Mouse (Mus musculus): ENCODE measurements around the gene Wwox. TPM values are rescaled to one million over a fixed set of nuclear protein-coding genes. Genes with fewer than 3 reads are reported as not detected.
"Not testable (repeated sequence)": the region's sequence is repeated elsewhere in the genome, so short reads cannot be mapped to it uniquely, and the experiment has no call there.

Wwox gene
- polyA plus RNA-seq, 1 experiment from 2014 or later, result 14.0 TPM

- Histone ChIP-seq H3K4me1 (no peaks in the 10 kb centered on the region; the same call in 1 of the 2 replicates), H3K9me3 (no peaks in the 10 kb centered on the region), H3K36me3 (no peaks in the 10 kb centered on the region), H3K27me3 (no peaks in the 10 kb centered on the region), H3K9ac (replicated peaks) (no peak overlapping the region), H3K4me2 (replicated peaks) (no peak overlapping the region), H3K27ac (replicated peaks) (no peak overlapping the region), H3K4me3 (no peak overlapping the region)
- WGBS, result 50% methylated on average over 22 of the region's 22 CpGs
- ATAC-seq (ENCODE audit: low FRiP score, low read depth), result peak; percentile 62; the same call in 1 of the 2 replicates
Observed at GRCm38 (mm10) chr8:114807676-114808426, 368.4 kb downstream of the Wwox start.

GRCm38 (mm10) chr8:114810470-114810869 is 371.0 kb downstream of the Wwox start:
- no peak for ATAC-seq (ENCODE audit: low FRiP score, low read depth)
- no peaks in the 10 kb centered on the region; the same call in 1 of the 2 replicates for H3K4me1 ChIP-seq
- H3K9ac ChIP-seq (replicated peaks), result no peak overlapping the region
- H3K9me3 ChIP-seq, result no peaks in the 10 kb centered on the region
- H3K27me3 ChIP-seq, result peaks cover 3% of the 10 kb centered on the region; the same call in 1 of the 2 replicates
- H3K4me3 ChIP-seq, result no peak overlapping the region
- no peak overlapping the region for H3K4me2 ChIP-seq (replicated peaks)
- WGBS, result 95% methylated on average over 5 of the region's 5 CpGs
- H3K36me3 ChIP-seq, result no peaks in the 10 kb centered on the region
- H3K27ac ChIP-seq (replicated peaks), result no peak overlapping the region

GRCm38 (mm10) chr8:114813830-114814229 is 374.4 kb downstream of the Wwox start:
- H3K4me2 ChIP-seq (replicated peaks), result no peak overlapping the region

GRCm38 (mm10) chr8:114814769-114815736 is 375.6 kb downstream of the Wwox start:
- Histone ChIP-seq H3K4me1 (peaks cover 12% of the 10 kb centered on the region), H3K9ac (replicated peaks) (no peak overlapping the region), H3K4me3 (no peak overlapping the region), H3K9me3 (no peaks in the 10 kb centered on the region), H3K27ac (replicated peaks) (no peak overlapping the region), H3K4me2 (replicated peaks) (no peak overlapping the region), H3K36me3 (no peaks in the 10 kb centered on the region), H3K27me3 (peaks cover 3% of the 10 kb centered on the region; the same call in 1 of the 2 replicates)
- 83% methylated on average over 10 of the region's 10 CpGs for WGBS
- no peak for ATAC-seq (ENCODE audit: low FRiP score, low read depth)

More at GRCm38 (mm10) chr8:114813830-114814229, 374.4 kb downstream of the Wwox start:
- H3K9me3 ChIP-seq, result no peaks in the 10 kb centered on the region
- H3K4me1 ChIP-seq, result peaks cover 12% of the 10 kb centered on the region
- H3K27me3 ChIP-seq, result peaks cover 3% of the 10 kb centered on the region; the same call in 1 of the 2 replicates
- H3K4me3 ChIP-seq, result no peak overlapping the region
- no peak overlapping the region for H3K9ac ChIP-seq (replicated peaks)
- H3K36me3 ChIP-seq, result no peaks in the 10 kb centered on the region
- WGBS, result 92% methylated on average over 10 of the region's 10 CpGs
- no peak for ATAC-seq (ENCODE audit: low FRiP score, low read depth)
- H3K27ac ChIP-seq (replicated peaks), result no peak overlapping the region

- no peak overlapping the region for H3K4me2 ChIP-seq (replicated peaks)
- no peaks in the 10 kb centered on the region for H3K9me3 ChIP-seq
- no peak overlapping the region for H3K4me3 ChIP-seq
- H3K36me3 ChIP-seq, result no peaks in the 10 kb centered on the region
- H3K27ac ChIP-seq (replicated peaks), result no peak overlapping the region
- no peak for ATAC-seq (ENCODE audit: low FRiP score, low read depth)
- H3K4me1 ChIP-seq, result peaks cover 12% of the 10 kb centered on the region
- H3K9ac ChIP-seq (replicated peaks), result no peak overlapping the region
- WGBS, result 80% methylated on average over 12 of the region's 12 CpGs
- peaks cover 3% of the 10 kb centered on the region; the same call in 1 of the 2 replicates for H3K27me3 ChIP-seq
Observed at GRCm38 (mm10) chr8:114816343-114816742, 376.9 kb downstream of the Wwox start.

GRCm38 (mm10) chr8:114816949-114817348 is 377.5 kb downstream of the Wwox start:
- no peak overlapping the region for H3K4me2 ChIP-seq (replicated peaks)
- H3K27me3 ChIP-seq, result peaks cover 3% of the 10 kb centered on the region; the same call in 1 of the 2 replicates
- H3K9me3 ChIP-seq, result no peaks in the 10 kb centered on the region
- 12% methylated on average over 4 of the region's 4 CpGs for WGBS
- no peak overlapping the region for H3K4me3 ChIP-seq
- ATAC-seq (ENCODE audit: low FRiP score, low read depth), result peak; percentile 41; the same call in 1 of the 2 replicates
- H3K36me3 ChIP-seq, result no peaks in the 10 kb centered on the region
- H3K4me1 ChIP-seq, result peaks cover 12% of the 10 kb centered on the region
- no peak overlapping the region for H3K27ac ChIP-seq (replicated peaks)
- H3K9ac ChIP-seq (replicated peaks), result no peak overlapping the region

GRCm38 (mm10) chr8:114821543-114821942 is 382.1 kb downstream of the Wwox start:
- H3K9ac ChIP-seq (replicated peaks), result no peak overlapping the region
- no peaks in the 10 kb centered on the region for H3K27me3 ChIP-seq
- H3K4me1 ChIP-seq, result peaks cover 8% of the 10 kb centered on the region
- no peak for ATAC-seq (ENCODE audit: low FRiP score, low read depth)
- H3K4me3 ChIP-seq, result no peak overlapping the region
- 80% methylated on average over 8 of the region's 8 CpGs for WGBS
- no peak overlapping the region for H3K4me2 ChIP-seq (replicated peaks)
- no peaks in the 10 kb centered on the region for H3K36me3 ChIP-seq
- no peaks in the 10 kb centered on the region for H3K9me3 ChIP-seq
- H3K27ac ChIP-seq (replicated peaks), result no peak overlapping the region

- no peak overlapping the region for H3K4me2 ChIP-seq (replicated peaks)
- H3K27me3 ChIP-seq, result no peaks in the 10 kb centered on the region
- H3K9ac ChIP-seq (replicated peaks), result no peak overlapping the region
- H3K4me1 ChIP-seq, result no peaks in the 10 kb centered on the region
- no peaks in the 10 kb centered on the region for H3K36me3 ChIP-seq
- 85% methylated on average over 8 of the region's 8 CpGs for WGBS
- ATAC-seq (ENCODE audit: low FRiP score, low read depth), result no peak
- H3K4me3 ChIP-seq, result no peak overlapping the region
- no peak overlapping the region for H3K27ac ChIP-seq (replicated peaks)
- H3K9me3 ChIP-seq, result no peaks in the 10 kb centered on the region
Observed at GRCm38 (mm10) chr8:114825460-114825859, 386.0 kb downstream of the Wwox start.

GRCm38 (mm10) chr8:114826991-114827390 is 387.5 kb downstream of the Wwox start:
- H3K4me1 ChIP-seq, result no peaks in the 10 kb centered on the region
- 91% methylated on average over 5 of the region's 5 CpGs for WGBS
- H3K4me2 ChIP-seq (replicated peaks), result no peak overlapping the region
- H3K27me3 ChIP-seq, result no peaks in the 10 kb centered on the region
- no peaks in the 10 kb centered on the region for H3K36me3 ChIP-seq
- no peak overlapping the region for H3K27ac ChIP-seq (replicated peaks)
- H3K4me3 ChIP-seq, result no peak overlapping the region
- no peak overlapping the region for H3K9ac ChIP-seq (replicated peaks)
- ATAC-seq (ENCODE audit: low FRiP score, low read depth), result no peak
- H3K9me3 ChIP-seq, result no peaks in the 10 kb centered on the region

GRCm38 (mm10) chr8:114827810-114828209 is 388.4 kb downstream of the Wwox start:
- not testable (repeated sequence) for ATAC-seq (ENCODE audit: low FRiP score, low read depth); H3K27ac ChIP-seq (replicated peaks); H3K27me3 ChIP-seq; H3K36me3 ChIP-seq; H3K4me1 ChIP-seq; H3K9ac ChIP-seq (replicated peaks); H3K9me3 ChIP-seq; H3K4me2 ChIP-seq (replicated peaks); H3K4me3 ChIP-seq
- 100% methylated on average over 1 of the region's 1 CpGs for WGBS

GRCm38 (mm10) chr8:114831595-114831994 is 392.1 kb downstream of the Wwox start:
- 84% methylated on average over 9 of the region's 9 CpGs for WGBS
- H3K27me3 ChIP-seq, result no peaks in the 10 kb centered on the region
- ATAC-seq (ENCODE audit: low FRiP score, low read depth), result no peak

More at GRCm38 (mm10) chr8:114831595-114831994, 392.1 kb downstream of the Wwox start:
- no peak overlapping the region for H3K4me3 ChIP-seq
- no peaks in the 10 kb centered on the region for H3K4me1 ChIP-seq
- H3K4me2 ChIP-seq (replicated peaks), result no peak overlapping the region
- H3K9me3 ChIP-seq, result no peaks in the 10 kb centered on the region
- H3K36me3 ChIP-seq, result no peaks in the 10 kb centered on the region
- H3K27ac ChIP-seq (replicated peaks), result no peak overlapping the region
- H3K9ac ChIP-seq (replicated peaks), result no peak overlapping the region
